Mouse (Mus musculus): Measurements from ENCODE around the gene Egfem1. TPM values are rescaled to one million over a fixed set of nuclear protein-coding genes. Genes with fewer than 3 reads are reported as not detected.

The Egfem1 gene
- total and polyA plus RNA-seq, 3 experiments, result not detected

DNA sequence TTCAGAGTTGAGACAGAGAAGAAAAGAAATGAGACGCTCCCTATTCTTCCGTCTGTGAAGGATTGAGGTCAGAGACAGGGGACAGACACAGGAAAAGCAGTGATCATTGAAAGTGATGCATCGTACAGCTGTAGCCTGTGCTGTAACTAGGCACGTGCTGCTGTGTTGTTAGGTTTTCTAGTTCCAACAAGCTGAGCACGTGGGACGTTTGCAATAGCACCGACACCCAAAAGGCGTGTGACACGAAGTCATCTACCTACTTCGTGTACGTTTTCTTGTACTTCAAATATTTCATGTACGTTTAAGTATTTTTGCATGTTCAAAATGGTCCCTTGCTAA lies 444.1 kb downstream of the Egfem1 start:
- DNase-seq (ENCODE audit: extremely low read depth), result no peak
- Histone ChIP-seq H3K27me3 (replicated peaks) (no peaks in the 10 kb centered on the region), H3K4me2 (ENCODE audit: insufficient read depth, low read depth, poor library complexity, severe bottlenecking) (no peak overlapping the region), H3K4me3 (replicated peaks in 1 of 3; ENCODE audit: low read depth in 2 of 3, low read length in 2 of 3, poor library complexity in 1 of 3) (no peak overlapping the region), H3K9me3 (replicated peaks; ENCODE audit: low read length) (peaks cover 14% of the 10 kb centered on the region), H3K79me2 (replicated peaks; ENCODE audit: control insufficient read depth, extremely low read depth, insufficient read depth, poor library complexity, severe bottlenecking) (no peaks in the 10 kb centered on the region), H3K9ac (ENCODE audit: insufficient read depth, low read depth) (no peak overlapping the region), H3K4me1 (ENCODE audit: control insufficient read depth in 1 of 2, insufficient read depth in 2 of 2) (no peaks in the 10 kb centered on the region), H3K36me3 (replicated peaks in 1 of 2; ENCODE audit: control insufficient read depth in 1 of 2, insufficient read depth in 1 of 2, low read length in 1 of 2) (no peaks in the 10 kb centered on the region), H3K27ac (ENCODE audit: insufficient read depth, low read depth) (no peak overlapping the region)
- dilution Hi-C loops (cut with MboI; ENCODE audit: extremely low pct_ligation_motif_present, extremely low pct_unique_long_range_greater_than_20kb, low sequenced_read_pairs) (no loop called here), in situ Hi-C loops (cut with MboI; ENCODE audit: low pct_ligation_motif_present, low pct_unique_long_range_greater_than_20kb, low sequenced_read_pairs) (no loop called here)
- TF ChIP-seq KAT2A (IDR thresholded peaks at IDR 0.05; ENCODE audit: insufficient replicate concordance, low read length) (no peak), POLR2AphosphoS2 (IDR thresholded peaks at IDR 0.05; ENCODE audit: low read depth, low read length) (no peak), UBTF (IDR thresholded peaks at IDR 0.05; ENCODE audit: low read depth, low read length) (no peak), JUN (IDR thresholded peaks at IDR 0.05; ENCODE audit: insufficient read depth, low read depth, low read length) (no peak), POLR2A (IDR thresholded peaks at IDR 0.05; ENCODE audit: low read depth, low read length) (no peak), ZKSCAN1 (IDR thresholded peaks at IDR 0.05; ENCODE audit: borderline replicate concordance, low read depth, low read length) (no peak), BHLHE40 (IDR thresholded peaks at IDR 0.05; ENCODE audit: low read depth, low read length) (no peak)

DNA sequence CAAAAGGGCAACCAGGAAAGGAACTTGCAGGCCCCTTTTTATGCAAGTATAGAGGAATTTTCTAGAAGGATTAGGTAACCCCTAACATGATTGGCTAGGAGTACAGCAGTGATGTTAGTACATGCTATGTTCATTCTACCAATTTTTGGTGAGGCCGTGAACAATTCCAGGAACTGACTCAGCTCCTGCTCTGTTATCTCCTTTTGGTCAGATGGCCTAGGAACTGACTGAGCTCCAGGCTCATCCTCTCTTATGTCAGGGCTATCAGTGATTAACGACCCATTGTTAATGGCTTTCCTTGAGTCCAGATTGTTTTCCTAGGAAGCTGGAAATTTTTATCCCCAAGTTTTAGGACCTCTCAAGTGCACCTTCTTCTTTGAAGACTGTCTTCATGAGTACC lies 457.4 kb downstream of the Egfem1 start:
- no peak for DNase-seq (ENCODE audit: extremely low read depth)
- TF ChIP-seq TBP (conservative IDR thresholded peaks at IDR 0.05; ENCODE audit: low read depth, low read length) (no peak), USF2 (conservative IDR thresholded peaks at IDR 0.05; ENCODE audit: low read depth, low read length) (no peak), UBTF (IDR thresholded peaks at IDR 0.05; ENCODE audit: low read depth, low read length) (no peak), TCF12 (IDR thresholded peaks at IDR 0.05; ENCODE audit: low read depth, low read length) (no peak), IRF4 (IDR thresholded peaks at IDR 0.05; ENCODE audit: low read depth, low read length) (no peak), JUN (IDR thresholded peaks at IDR 0.05; ENCODE audit: insufficient read depth, low read depth, low read length) (no peak), MAFK (IDR thresholded peaks at IDR 0.05; ENCODE audit: insufficient replicate concordance, low read length) (no peak), ETS1 (conservative IDR thresholded peaks at IDR 0.05; ENCODE audit: low read depth, low read length) (no peak), ZKSCAN1 (IDR thresholded peaks at IDR 0.05; ENCODE audit: borderline replicate concordance, low read depth, low read length) (no peak), ZMIZ1 (IDR thresholded peaks at IDR 0.05; ENCODE audit: low read depth, low read length) (no peak), GABPA (IDR thresholded peaks at IDR 0.05; ENCODE audit: insufficient replicate concordance, low read depth, low read length) (no peak), POLR2AphosphoS2 (IDR thresholded peaks at IDR 0.05; ENCODE audit: low read depth, low read length) (no peak), ELF1 (IDR thresholded peaks at IDR 0.05; ENCODE audit: low read depth, low read length) (no peak), RCOR1 (conservative IDR thresholded peaks at IDR 0.05; ENCODE audit: low read depth, low read length) (no peak)
- Histone ChIP-seq H3K27ac (ENCODE audit: insufficient read depth, low read depth) (no peak overlapping the region), H3K4me2 (ENCODE audit: insufficient read depth, low read depth, poor library complexity, severe bottlenecking) (no peak overlapping the region), H3K4me1 (ENCODE audit: control insufficient read depth in 1 of 2, insufficient read depth in 2 of 2) (no peaks in the 10 kb centered on the region), H3K9me3 (replicated peaks; ENCODE audit: low read length) (peaks cover 29% of the 10 kb centered on the region), H3K9ac (ENCODE audit: insufficient read depth, low read depth) (no peak overlapping the region), H3K4me3 (replicated peaks in 1 of 3; ENCODE audit: low read depth in 2 of 3, low read length in 2 of 3, poor library complexity in 1 of 3) (no peak overlapping the region), H3K36me3 (replicated peaks in 1 of 2; ENCODE audit: control insufficient read depth in 1 of 2, insufficient read depth in 1 of 2, low read length in 1 of 2) (no peaks in the 10 kb centered on the region), H3K27me3 (replicated peaks) (no peaks in the 10 kb centered on the region), H3K79me2 (replicated peaks; ENCODE audit: control insufficient read depth, extremely low read depth, insufficient read depth, poor library complexity, severe bottlenecking) (no peaks in the 10 kb centered on the region)
- in situ Hi-C loops (cut with MboI; ENCODE audit: low pct_ligation_motif_present, low pct_unique_long_range_greater_than_20kb, low sequenced_read_pairs), result no loop called here
- dilution Hi-C loops (cut with MboI; ENCODE audit: extremely low pct_ligation_motif_present, extremely low pct_unique_long_range_greater_than_20kb, low sequenced_read_pairs), result no loop called here
